Mouse (Mus musculus) heart, adult 2 months (tissue): Measurements from ENCODE around the gene Tbrg4. TPM values are rescaled to one million over a fixed set of nuclear protein-coding genes. Genes with fewer than 3 reads are reported as not detected.
A peak's percentile ranks its signal among the peaks of the same experiment; 100 is the strongest.

ENCODE experiments used
- DNase-seq, 2 experiments: peaks; one replicate each; pipeline ENCODE4 v3.0.0; 2021
- H3K27ac ChIP-seq: fragments of 200-600 bp; 2 replicates; pipeline ENCODE4 v1.8.1; 2022
- H3K27me3 ChIP-seq: fragments of 200-500 bp; 2 replicates; pipeline ENCODE4 v1.6.1; 2012; ENCODE audit warnings: mild to moderate bottlenecking, low read length, inconsistent platforms, mixed read lengths; ENCODE audit not compliant: control insufficient read depth, insufficient read depth
- H3K36me3 ChIP-seq: fragments of 200-500 bp; 2 replicates; pipeline ENCODE4 v1.6.1; 2012; ENCODE audit warnings: low read length, inconsistent platforms; ENCODE audit not compliant: control insufficient read depth, insufficient read depth
- H3K4me1 ChIP-seq: fragments of 200-500 bp; 2 replicates; pipeline ENCODE4 v1.6.1; 2011; ENCODE audit warnings: low read length; ENCODE audit not compliant: control insufficient read depth, insufficient read depth
- H3K4me3 ChIP-seq: fragments of 200-600 bp; 2 replicates; pipeline ENCODE4 v1.8.1; 2022
- H3K79me2 ChIP-seq: fragments of 200-500 bp; replicated peaks from 2 replicates; pipeline ENCODE4 v1.6.1; 2012; ENCODE audit warnings: mild to moderate bottlenecking, inconsistent platforms, low read length, moderate library complexity, mixed read lengths; ENCODE audit not compliant: control insufficient read depth, insufficient read depth
- H3K9ac ChIP-seq: fragments of 200-500 bp; 2 replicates; pipeline ENCODE4 v1.6.1; 2012; ENCODE audit warnings: low read depth, mild to moderate bottlenecking, control low read depth, inconsistent platforms, low read length, mixed read lengths
- CTCF ChIP-seq: fragments of 200-600 bp; IDR thresholded peaks from 2 replicates; pipeline ENCODE4 v1.8.1; 2022; ENCODE audit warnings: antibody characterized with exemption, mild to moderate bottlenecking, moderate library complexity
- EP300 ChIP-seq: fragments of 200-500 bp; IDR thresholded peaks from 2 replicates; pipeline ENCODE4 v1.6.1; 2011; ENCODE audit warnings: low read depth, low read length, control low read depth; ENCODE audit not compliant: insufficient read depth
- POLR2A ChIP-seq: fragments of 200-500 bp; IDR thresholded peaks from 2 replicates; pipeline ENCODE4 v1.6.1; 2011; ENCODE audit warnings: mild to moderate bottlenecking, low read depth, low read length, control low read depth; ENCODE audit not compliant: insufficient read depth
- WGBS: fragments of 180-500 bp; shearing (Covaris S2); methylation state at CpG from one replicate; pipeline ENCODE4 v1.1.7; 2018; 5-methylcytosine and 5-hydroxymethylcytosine counted together
- intact Hi-C: fragments of 180-260 bp; cut with DNase I; formaldehyde crosslinking; loops from one replicate; pipeline ENCODE4 v1.15.1; 2025
- polyA plus RNA-seq: library from polyadenylated mRNA; depleted of rRNA; stranded (reverse); fragments of >200 nt; gene quantifications from 2 replicates; pipeline ENCODE4 v1.2.3, GENCODE M21; 2012
- total RNA-seq, 2 experiments: library from RNA; stranded (reverse); gene quantifications; 2 replicates each; pipeline ENCODE4 v1.2.3; 2021

Tbrg4 gene
- total and polyA plus RNA-seq, 3 experiments, result 85.1 to 110 (median 95.8) TPM

GRCm38 (mm10) chr11:6647831-6648724, 22.2 kb upstream of the Tbrg4 start:
- no peak overlapping the region for H3K9ac ChIP-seq
- H3K4me3 ChIP-seq, result no peak overlapping the region
- no peaks in the 10 kb centered on the region for H3K79me2 ChIP-seq
- no peaks in the 10 kb centered on the region for H3K27me3 ChIP-seq
- no peaks in the 10 kb centered on the region for H3K36me3 ChIP-seq
- 52% methylated on average over 9 of the region's 9 CpGs for WGBS
- H3K4me1 ChIP-seq, result no peaks in the 10 kb centered on the region
- peak; percentile 33 for TF ChIP-seq CTCF
- TF ChIP-seq POLR2A, result no peak
- no peak overlapping the region for H3K27ac ChIP-seq
- no peak for DNase-seq
- intact Hi-C loops, result no loop called here

- Histone ChIP-seq H3K27ac (no peak overlapping the region), H3K36me3 (no peaks in the 10 kb centered on the region), H3K27me3 (no peaks in the 10 kb centered on the region), H3K9ac (no peak overlapping the region), H3K4me1 (no peaks in the 10 kb centered on the region), H3K79me2 (no peaks in the 10 kb centered on the region), H3K4me3 (no peak overlapping the region)
- 76% methylated on average over 6 of the region's 6 CpGs for WGBS
- intact Hi-C loops, result no loop called here
- DNase-seq, result no peak
- TF ChIP-seq POLR2A, result no peak
- TF ChIP-seq CTCF, result no peak
- no peak for TF ChIP-seq EP300
Measured at GRCm38 (mm10) chr11:6644566-6644965, 18.7 kb upstream of the Tbrg4 start.

- Histone ChIP-seq H3K4me1 (no peaks in the 10 kb centered on the region), H3K79me2 (no peaks in the 10 kb centered on the region), H3K36me3 (no peaks in the 10 kb centered on the region), H3K27me3 (no peaks in the 10 kb centered on the region), H3K9ac (no peak overlapping the region), H3K27ac (no peak overlapping the region), H3K4me3 (no peak overlapping the region)
- DNase-seq, result no peak
- no peak for TF ChIP-seq EP300
- no peak for TF ChIP-seq CTCF
- no peak for TF ChIP-seq POLR2A
- intact Hi-C loops, result no loop called here
- 68% methylated on average over 6 of the region's 6 CpGs for WGBS
Measured at GRCm38 (mm10) chr11:6639072-6639471, 13.2 kb upstream of the Tbrg4 start.

GRCm38 (mm10) chr11:6638537-6638936, 12.7 kb upstream of the Tbrg4 start, which contains the start of gene Wap:
TSS of gene Wap (minus strand) at chr11:6638637.
- H3K36me3 ChIP-seq, result no peaks in the 10 kb centered on the region
- no peaks in the 10 kb centered on the region for H3K27me3 ChIP-seq
- H3K9ac ChIP-seq, result no peak within 1 kb of the TSS
- H3K79me2 ChIP-seq, result no peaks in the 10 kb centered on the region
- H3K4me1 ChIP-seq, result no peaks in the 10 kb centered on the region
- 94% methylated on average over 4 of the region's 4 CpGs for WGBS
- H3K4me3 ChIP-seq, result no peak within 1 kb of the TSS
- DNase-seq, result no peak
- TF ChIP-seq CTCF (no peak), EP300 (no peak), POLR2A (no peak)
- no peak within 1 kb of the TSS for H3K27ac ChIP-seq
- intact Hi-C loops, result no loop called here

- Histone ChIP-seq H3K27ac (no peak overlapping the region), H3K4me3 (no peak overlapping the region), H3K27me3 (no peaks in the 10 kb centered on the region), H3K79me2 (no peaks in the 10 kb centered on the region), H3K36me3 (no peaks in the 10 kb centered on the region), H3K4me1 (no peaks in the 10 kb centered on the region), H3K9ac (no peak overlapping the region)
- intact Hi-C loops, result no loop called here
- no peak for TF ChIP-seq CTCF
- no peak for TF ChIP-seq EP300
- TF ChIP-seq POLR2A, result no peak
- no peak for DNase-seq
- WGBS, result 63% methylated on average over 8 of the region's 8 CpGs
Measured at GRCm38 (mm10) chr11:6636150-6636549, 10.3 kb upstream of the Tbrg4 start.

- intact Hi-C loops, result loop anchor here (2.0 to 10.0 kb wide), 3 partner anchors 102 to 265 kb away; no protein-coding TSS in a partner anchor
- no peak for DNase-seq
- TF ChIP-seq CTCF, result peak; percentile 77
- TF ChIP-seq POLR2A, result no peak
Measured at GRCm38 (mm10) chr11:6629655-6630054, 3.8 kb upstream of the Tbrg4 start.

More at GRCm38 (mm10) chr11:6629655-6630054, 3.8 kb upstream of the Tbrg4 start:
- H3K4me3 ChIP-seq, result no peak overlapping the region
- H3K27ac ChIP-seq, result no peak overlapping the region
- H3K9ac ChIP-seq, result no peak overlapping the region
- peaks cover 3% of the 10 kb centered on the region; the same call in 1 of the 2 replicates for H3K4me1 ChIP-seq
- no peaks in the 10 kb centered on the region for H3K79me2 ChIP-seq
- no peaks in the 10 kb centered on the region for H3K27me3 ChIP-seq
- no peaks in the 10 kb centered on the region for H3K36me3 ChIP-seq
